Mouse (Mus musculus) gastrocnemius, adult 18-20 months (tissue): ENCODE measurements around the gene Olfr1425. TPM values are rescaled to one million over a fixed set of nuclear protein-coding genes. Genes with fewer than 3 reads are reported as not detected.
"Not testable (repeated sequence)": the region's sequence is repeated elsewhere in the genome, so short reads cannot be mapped to it uniquely, and the experiment has no call there.

Experiments used
- DNase-seq: peaks from one replicate; pipeline ENCODE4 v3.0.0; 2021; ENCODE audit warnings: low spot score
- long read RNA-seq, 2 experiments: library from polyadenylated mRNA; stranded (forward); transcript quantifications; one replicate each; pipeline ENCODE4 v2.0.0; 2021
- total RNA-seq, 2 experiments: library from RNA; stranded (reverse); gene quantifications; 2 replicates each; pipeline ENCODE4 v1.2.3; 2021

The Olfr1425 gene
- total RNA-seq, result not detected
- long read RNA-seq, experiment 1, result 0 reads
- long read RNA-seq, experiment 2, result 0 reads

DNA sequence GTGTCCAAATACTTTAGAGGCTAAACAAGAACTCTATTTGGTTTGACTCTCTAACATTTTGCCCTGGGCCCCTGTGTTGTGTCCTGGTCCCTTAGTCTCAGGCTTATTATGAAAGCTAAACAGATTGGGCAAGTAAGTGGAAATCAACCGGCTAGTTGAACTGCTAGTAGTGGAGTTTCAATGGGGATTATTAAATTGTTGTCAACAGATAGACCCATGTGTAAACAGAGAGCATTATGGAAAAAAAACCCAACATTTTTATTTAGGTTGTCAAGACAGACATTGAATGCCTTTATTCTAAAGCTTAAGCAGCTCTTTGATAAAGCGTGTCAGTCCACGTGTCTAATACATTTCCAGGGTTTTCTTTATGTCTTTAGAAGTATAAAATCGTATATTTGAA, at the start of gene Olfr1425:
TSS of gene Olfr1425 (minus strand) at position 101 of the 400 bp plus-strand sequence.
- not testable (repeated sequence) for DNase-seq

DNA sequence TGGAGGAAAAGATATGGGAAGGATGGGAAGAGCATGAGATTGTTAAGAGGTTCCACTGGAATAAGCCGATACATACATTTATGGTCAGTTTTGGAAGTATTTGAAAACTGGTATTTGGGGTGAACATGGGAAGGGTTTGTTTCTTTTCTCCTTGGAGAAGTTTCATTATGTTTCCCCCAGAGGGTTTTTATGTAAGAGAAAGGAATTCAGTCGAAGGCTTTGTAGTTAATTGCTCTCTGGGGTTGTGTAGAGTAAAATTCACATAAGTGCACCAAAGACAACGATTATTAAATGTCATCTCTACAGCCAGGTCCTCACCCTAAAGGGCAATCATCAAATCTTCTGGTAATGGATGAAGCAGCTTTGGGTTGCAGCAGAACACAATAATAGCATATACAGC, 45.6 kb upstream of the Olfr1425 start, which contains the start of gene Olfr76:
TSS of gene Olfr76 (minus strand) at position 101 of the 400 bp plus-strand sequence.
- DNase-seq, result no peak

DNA sequence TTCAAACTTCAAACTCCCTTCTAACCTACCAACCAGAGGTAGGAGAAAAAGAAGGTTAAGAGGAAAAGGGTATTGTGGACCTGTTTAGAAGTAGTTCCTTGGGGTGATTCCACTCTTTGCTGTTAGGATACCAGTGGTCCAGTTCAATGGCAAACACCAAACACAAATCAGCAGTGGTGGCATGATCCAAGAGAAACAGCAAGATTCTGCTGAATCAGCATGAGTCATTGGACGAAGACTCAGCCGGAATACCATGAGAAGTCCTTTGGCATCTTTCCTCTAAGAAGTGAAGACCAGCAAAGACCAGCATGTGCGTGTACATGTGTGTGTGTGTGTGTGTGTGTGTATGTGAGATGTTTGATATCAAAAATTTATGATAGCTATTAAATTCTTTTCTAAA, 38.9 kb upstream of the Olfr1425 start:
- DNase-seq, result no peak

GRCm38 (mm10) chr19:12115797-12116196, 38.3 kb upstream of the Olfr1425 start, which contains the start of gene Olfr1428:
Gene Olfr1428, minus strand, starts transcription at chr19:12115897.
- no peak for DNase-seq

DNA sequence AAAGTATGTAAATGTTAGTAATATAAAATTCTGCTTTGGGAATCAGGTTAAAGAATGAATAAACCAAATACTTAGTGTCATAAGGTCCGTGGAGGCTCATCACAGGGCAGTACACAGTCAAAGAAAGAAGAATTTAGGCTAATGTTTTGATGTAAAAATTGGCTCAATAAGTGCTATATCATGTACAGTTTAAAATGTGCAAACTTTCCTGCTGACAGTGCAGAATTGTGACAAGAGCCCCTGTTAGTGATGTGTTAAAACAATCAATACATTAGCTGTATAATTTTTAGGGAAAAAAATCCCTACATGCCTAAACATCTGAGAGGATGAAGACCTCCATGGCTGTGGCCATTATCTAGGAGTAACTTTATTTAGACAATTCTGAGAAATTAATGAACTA, 36.3 kb upstream of the Olfr1425 start:
- no peak for DNase-seq

- DNase-seq, result no peak
Measured at GRCm38 (mm10) chr19:12104541-12104940, 27.0 kb upstream of the Olfr1425 start.

DNA sequence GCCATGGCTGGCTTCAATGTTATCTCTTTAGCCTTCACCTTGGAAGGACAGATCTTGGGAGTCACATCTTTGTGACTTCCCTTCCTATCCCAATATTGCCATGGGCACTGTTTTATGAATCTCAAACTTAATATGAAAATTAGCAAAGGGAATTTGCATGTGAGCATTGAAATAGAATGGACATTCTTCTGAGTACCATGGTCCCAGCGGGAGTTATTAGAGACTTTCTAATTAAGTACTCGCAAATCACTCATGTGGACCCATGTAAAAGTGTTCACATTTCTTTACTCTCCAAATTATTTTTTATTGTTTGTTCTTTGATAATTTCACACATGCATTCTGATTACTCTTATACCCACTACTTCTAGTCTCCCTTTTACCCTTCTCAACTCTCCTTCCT, 25.7 kb upstream of the Olfr1425 start, which contains the start of gene Olfr1427:
TSS of gene Olfr1427 (minus strand) at position 101 of the 400 bp plus-strand sequence.
- DNase-seq, result no peak

GRCm38 (mm10) chr19:12091913-12092312, 14.4 kb upstream of the Olfr1425 start, which contains the start of gene Olfr1426:
Gene Olfr1426, minus strand, starts transcription at chr19:12092013.
- no peak for DNase-seq

GRCm38 (mm10) chr19:12069546-12069945, 8.0 kb downstream of the Olfr1425 start:
- not testable (repeated sequence) for DNase-seq

DNA sequence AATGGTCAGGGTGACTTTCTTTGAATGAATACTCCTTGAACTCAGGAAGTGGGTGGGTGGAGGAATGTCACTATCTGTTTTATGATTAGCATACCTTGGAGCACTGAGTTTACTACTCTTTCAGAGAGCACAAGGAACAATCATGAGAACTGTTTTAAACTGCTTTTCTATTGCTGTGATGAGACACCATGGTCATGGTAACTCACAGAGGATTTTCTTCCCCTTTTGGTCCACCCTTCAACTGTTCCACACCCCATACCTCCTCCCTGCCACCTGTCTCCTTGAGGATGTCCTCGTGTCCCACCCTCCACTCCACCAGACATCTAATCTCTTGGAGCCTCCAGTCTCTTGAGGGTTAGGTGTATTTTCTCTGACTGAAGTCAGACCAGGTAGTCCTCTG, 9.7 kb downstream of the Olfr1425 start:
- not testable (repeated sequence) for DNase-seq

- DNase-seq, result not testable (repeated sequence)
Measured at GRCm38 (mm10) chr19:12062582-12062981, 14.9 kb downstream of the Olfr1425 start, which contains the start of gene Olfr1424. Gene Olfr1424, minus strand, starts transcription at chr19:12062682.

DNA sequence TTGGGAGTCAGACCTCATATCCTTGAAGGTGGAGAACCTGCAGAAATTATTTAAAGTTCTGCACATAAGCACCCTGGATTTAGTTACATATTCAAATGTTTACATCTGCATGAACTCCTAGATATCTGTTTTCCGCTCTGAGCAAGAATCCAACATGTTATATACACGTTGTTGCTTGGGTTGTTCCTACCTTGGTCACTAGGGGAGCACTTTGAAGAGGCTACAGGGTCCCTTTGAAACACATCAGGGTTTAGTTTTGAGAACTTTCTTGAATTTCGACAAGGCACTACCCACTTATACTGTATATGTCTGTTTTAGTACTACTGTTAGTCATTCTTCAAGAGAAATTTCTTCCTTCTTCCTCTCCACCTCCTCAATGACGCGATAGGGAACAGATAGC, 34.4 kb downstream of the Olfr1425 start:
- DNase-seq, result no peak

GRCm38 (mm10) chr19:12041217-12041616, 36.3 kb downstream of the Olfr1425 start, which contains the start of gene Olfr1423:
Gene Olfr1423, minus strand, starts transcription at chr19:12041317.
- DNase-seq, result no peak

GRCm38 (mm10) chr19:12037727-12038126, 39.8 kb downstream of the Olfr1425 start:
- DNase-seq, result no peak

- no peak for DNase-seq
Measured at GRCm38 (mm10) chr19:12026606-12027005, 50.9 kb downstream of the Olfr1425 start.

GRCm38 (mm10) chr19:12025333-12025732, 52.2 kb downstream of the Olfr1425 start:
- no peak for DNase-seq

GRCm38 (mm10) chr19:12024149-12024548, 53.4 kb downstream of the Olfr1425 start:
- no peak for DNase-seq

Other genes with a start within 250 kb of the Olfr1425 start
- gene Olfr1417, start 238.5 kb downstream of the Olfr1425 start, total RNA-seq, result not detected
- not detected for gene Olfr1418, start 216.7 kb downstream of the Olfr1425 start, total RNA-seq
- not detected for gene Olfr1419, start 202.6 kb downstream of the Olfr1425 start, total RNA-seq
- gene Olfr1420, start 191.2 kb downstream of the Olfr1425 start, total RNA-seq, result not detected
- 10 to 100 TPM; 23.6 to 27.3 TPM for gene Patl1, start 165.3 kb downstream of the Olfr1425 start, total RNA-seq
- gene Osbp, start 111.8 kb downstream of the Olfr1425 start, total RNA-seq, result 10 to 100 TPM; 53.4 to 56.3 TPM
- gene Olfr1423, start 36.4 kb downstream of the Olfr1425 start, total RNA-seq, result not detected
- gene Olfr1424, start 15.0 kb downstream of the Olfr1425 start, total RNA-seq, result not detected
- not detected for gene Olfr1426, start 14.3 kb upstream of the Olfr1425 start, total RNA-seq
- not detected for gene Olfr1427, start 25.6 kb upstream of the Olfr1425 start, total RNA-seq
- not detected for gene Olfr1428, start 38.2 kb upstream of the Olfr1425 start, total RNA-seq
- gene Olfr76, start 45.5 kb upstream of the Olfr1425 start, total RNA-seq, result not detected
- gene Olfr1555-ps1, start 92.4 kb upstream of the Olfr1425 start, total RNA-seq, result not detected
- not detected for gene Olfr1431, start 122.9 kb upstream of the Olfr1425 start, total RNA-seq
- not detected for gene Olfr1432, start 154.9 kb upstream of the Olfr1425 start, total RNA-seq
- not detected for gene Olfr262, start 163.9 kb upstream of the Olfr1425 start, total RNA-seq
- gene Olfr235, start 183.3 kb upstream of the Olfr1425 start, total RNA-seq, result not detected
- not detected for gene Olfr1434, start 202.1 kb upstream of the Olfr1425 start, total RNA-seq
- not detected for gene Olfr1436, start 221.4 kb upstream of the Olfr1425 start, total RNA-seq
- not detected for gene Olfr1437, start 247.4 kb upstream of the Olfr1425 start, total RNA-seq